Mouse (Mus musculus): Measurements from ENCODE around the gene Uaca.

Uaca gene

DNA sequence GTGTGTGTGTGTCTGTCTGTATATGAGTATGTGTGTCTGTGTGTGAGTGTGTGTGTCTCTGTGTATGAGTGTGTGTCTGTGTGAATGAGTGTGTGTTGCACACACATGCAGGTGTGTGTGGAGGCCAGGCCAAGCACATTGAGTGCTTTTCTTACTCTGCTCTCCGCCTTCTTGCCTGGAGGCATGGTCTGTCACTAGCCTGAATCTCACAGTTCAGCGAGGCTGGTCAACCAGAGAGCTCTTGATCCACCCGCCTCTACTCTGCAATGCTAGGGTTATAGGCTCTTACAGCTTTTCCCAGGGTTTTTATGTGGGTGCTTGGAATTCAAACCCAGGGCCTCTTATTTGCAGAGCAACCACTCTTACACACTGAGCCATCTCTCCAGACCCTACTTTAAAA lies 84.3 kb downstream of the Uaca start:
- CTCF ChIA-PET = interaction anchor here (0.6 kb wide), 1 partner anchor 495 kb away, joined by 3 read pairs; no protein-coding TSS in a partner anchor

DNA sequence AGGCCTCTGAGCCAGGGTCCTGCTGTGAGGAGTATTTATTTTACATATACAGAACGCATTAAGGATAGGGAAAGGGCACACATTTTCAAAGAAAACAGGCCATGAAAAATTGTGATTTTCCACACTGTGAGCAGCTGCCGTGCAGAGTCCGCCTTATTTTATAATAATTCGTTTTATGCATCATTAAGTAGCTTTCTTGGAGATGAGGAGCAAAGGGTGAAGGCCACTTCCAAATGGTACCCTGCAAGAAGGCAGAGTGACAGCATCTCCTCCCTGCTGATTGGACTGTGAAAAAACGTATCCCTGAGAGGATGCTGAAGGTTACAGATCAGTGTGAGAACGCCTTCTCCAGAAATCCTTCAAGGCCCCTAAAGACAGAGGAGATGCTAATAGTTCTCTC lies 90.8 kb downstream of the Uaca start:
- CTCF ChIA-PET = interaction anchor here (0.8 kb wide), 1 partner anchor 124 kb away, joined by 18 read pairs; no protein-coding TSS in a partner anchor

DNA sequence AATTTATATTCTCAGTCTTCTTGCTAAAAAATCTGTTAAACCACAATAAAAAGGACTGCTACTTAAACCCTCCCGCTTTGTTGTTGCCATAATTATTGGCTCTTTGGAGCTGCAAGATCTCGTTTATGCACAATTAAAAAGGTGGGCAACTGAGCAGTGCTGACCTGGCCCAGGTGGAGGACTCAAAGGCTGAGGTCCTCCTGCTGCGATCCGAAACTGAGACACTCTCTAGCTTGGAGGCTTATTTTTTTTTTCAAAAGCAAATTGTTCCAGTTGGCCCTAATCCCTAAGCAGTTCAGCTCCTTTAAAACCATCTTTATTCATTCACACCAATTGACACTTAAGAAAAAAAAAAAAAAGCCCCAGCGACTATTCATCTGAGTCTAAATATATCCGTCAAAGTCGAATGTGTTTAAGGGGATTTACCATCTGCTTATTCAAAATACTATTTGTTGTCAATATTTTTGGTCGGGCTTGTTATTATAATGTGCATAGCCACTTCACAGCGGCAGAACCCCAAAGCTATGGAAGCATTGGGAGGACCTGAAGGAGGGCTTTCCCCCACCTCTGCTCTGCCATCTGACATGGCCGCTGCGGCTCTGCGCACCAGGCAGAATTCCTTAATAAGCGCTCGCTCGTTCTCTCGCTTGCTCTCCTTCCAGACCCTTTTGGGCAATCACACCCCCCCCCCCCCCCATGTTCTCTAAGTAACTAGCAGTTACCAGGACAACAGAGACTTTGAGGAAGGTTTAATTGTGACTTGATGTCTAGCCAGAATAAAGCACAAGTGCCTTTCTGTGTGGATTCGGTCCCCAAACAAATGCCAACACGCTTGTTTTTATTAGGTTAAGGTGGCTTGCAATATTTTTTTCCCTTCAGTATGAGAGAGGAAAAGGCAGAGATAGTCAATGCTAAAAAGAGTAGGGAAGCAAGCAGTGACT lies 92.4 kb downstream of the Uaca start:
- CTCF ChIA-PET = interaction anchor here (0.6 to 0.8 kb wide), 5 partner anchors 12 to 383 kb away, joined by 3 to 8 read pairs (median 4); no protein-coding TSS in a partner anchor

DNA sequence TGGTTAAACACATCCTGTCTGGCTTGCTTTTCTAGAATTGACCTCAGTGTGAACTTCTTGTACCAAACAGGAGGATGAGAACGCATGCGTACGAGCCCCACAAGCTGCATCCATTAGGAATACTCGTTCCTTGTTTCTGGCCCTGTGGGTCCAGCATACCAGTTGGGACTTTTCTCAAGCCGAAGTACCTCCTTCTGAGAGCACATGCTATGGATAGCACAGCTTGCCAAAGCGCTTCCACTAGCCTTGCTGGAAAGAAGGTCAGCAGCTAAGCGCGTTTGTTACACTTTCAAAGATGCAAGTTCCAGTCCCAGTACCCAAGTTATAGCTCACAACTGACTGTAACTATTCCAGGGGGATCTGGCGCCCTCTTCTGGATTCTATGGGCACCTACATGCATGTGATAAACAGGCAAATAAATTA lies 93.1 kb downstream of the Uaca start:
- CTCF ChIA-PET = interaction anchor here (0.7 kb wide), 1 partner anchor 89 kb away, joined by 3 read pairs; no protein-coding TSS in a partner anchor

DNA sequence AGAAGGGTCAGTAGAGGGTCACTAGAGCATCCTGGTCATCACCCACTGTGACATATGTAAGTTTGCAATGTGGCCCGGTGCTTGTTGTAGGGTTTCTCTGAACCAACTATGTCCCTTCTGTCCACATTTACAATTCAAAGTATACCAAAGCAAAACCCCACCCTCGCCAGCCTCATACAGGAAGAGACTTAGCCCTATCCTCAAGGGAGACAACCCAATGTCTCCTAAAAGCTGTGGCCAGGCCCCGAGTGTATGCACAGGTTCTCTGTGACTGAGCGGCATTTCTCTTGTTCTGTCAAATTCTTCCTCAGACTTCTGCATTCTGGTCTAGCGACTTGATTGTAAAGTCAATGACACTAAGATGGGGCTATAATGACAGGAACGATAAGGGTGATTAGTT lies 99.2 kb downstream of the Uaca start:
- CTCF ChIA-PET = no interaction called here

DNA sequence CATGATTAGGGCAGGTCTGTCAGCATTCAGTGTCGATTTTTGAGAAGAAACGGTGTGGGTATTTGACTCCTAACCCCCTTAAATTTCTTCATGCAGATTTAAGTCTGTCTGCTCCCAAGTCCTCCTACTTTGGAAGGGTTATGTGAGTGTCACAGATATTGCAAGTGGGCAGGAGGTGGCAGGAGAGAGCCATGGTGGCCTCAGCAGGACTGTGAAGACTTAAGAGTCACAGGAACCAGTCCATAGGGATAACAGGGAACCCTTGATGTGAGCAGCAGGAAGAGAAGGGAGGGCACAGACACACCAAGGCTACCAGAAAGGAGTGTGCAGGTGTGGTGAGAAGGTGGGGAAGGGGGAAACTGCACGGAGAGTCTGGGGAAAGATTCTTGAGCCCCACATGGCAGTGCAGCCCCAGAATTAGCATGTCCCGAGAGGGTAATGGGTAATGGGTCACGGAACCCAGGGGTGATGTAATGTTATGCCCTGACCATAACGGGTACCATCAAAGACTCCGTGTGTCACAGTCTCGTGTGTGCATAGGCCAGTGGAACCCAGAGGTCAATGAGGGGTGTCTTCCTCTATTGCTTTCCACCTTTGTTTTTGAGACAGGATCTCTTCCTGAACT lies 101.3 kb downstream of the Uaca start:
- CTCF ChIA-PET = interaction anchor here (0.6 kb wide), 1 partner anchor 14 kb away, joined by 4 read pairs; no protein-coding TSS in a partner anchor

DNA sequence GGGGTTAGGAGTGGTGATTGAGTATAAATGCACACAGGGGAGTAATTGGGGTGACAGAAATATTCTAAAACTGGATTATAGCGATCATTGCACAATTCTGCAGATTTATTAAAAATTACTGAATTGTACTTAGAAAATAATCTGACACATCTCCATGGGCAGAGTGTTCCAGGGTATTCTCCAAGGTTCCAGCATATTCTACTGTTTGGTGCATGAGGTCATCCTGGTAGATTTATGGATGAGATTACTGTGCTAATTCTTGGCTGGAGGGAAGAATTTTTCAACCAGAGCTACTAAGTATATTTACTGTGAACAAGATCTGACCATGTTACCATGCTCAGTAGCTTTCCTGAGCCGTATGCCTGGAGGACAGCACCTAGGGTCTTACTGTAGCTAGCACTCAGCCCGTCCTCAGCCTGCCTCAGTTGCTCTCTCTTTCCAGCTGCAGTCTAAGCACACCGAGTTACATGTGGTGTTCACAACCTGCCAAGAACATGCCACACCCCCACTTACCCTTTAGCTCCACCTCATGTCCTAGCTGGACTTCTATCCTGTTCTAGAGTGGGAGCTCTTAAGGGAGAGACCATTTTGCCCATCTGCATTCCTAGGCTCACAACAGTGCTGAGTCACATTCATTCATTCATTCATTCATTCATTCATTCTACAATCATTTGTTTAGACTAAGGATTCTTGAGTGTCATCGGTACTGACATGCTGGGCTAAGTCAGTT lies 104.1 kb downstream of the Uaca start:
- CTCF ChIA-PET = interaction anchor here (0.5 to 0.6 kb wide), 2 partner anchors 12 to 15 kb away, joined by 6 to 10 read pairs; no protein-coding TSS in a partner anchor

DNA sequence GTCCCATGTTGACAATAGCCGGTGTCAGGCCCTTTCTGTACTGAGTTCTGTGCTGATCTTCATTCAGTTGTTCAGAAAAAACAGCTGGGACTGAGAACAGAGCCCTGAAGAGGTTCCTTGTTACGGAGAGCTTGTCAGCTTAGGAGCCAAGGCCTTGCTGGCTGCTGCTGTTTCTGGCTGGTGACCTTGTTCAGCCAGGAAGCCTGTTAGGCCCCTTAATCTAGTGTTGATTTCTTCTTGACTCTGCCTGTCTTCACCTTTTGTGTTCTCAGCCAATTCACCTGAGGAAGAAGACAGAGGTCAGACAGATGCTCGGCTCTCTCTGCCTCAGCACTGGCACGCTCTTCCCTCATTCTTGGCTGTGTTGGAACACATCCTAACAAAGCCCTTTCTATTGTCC lies 104.9 kb downstream of the Uaca start:
- CTCF ChIA-PET = no interaction called here

DNA sequence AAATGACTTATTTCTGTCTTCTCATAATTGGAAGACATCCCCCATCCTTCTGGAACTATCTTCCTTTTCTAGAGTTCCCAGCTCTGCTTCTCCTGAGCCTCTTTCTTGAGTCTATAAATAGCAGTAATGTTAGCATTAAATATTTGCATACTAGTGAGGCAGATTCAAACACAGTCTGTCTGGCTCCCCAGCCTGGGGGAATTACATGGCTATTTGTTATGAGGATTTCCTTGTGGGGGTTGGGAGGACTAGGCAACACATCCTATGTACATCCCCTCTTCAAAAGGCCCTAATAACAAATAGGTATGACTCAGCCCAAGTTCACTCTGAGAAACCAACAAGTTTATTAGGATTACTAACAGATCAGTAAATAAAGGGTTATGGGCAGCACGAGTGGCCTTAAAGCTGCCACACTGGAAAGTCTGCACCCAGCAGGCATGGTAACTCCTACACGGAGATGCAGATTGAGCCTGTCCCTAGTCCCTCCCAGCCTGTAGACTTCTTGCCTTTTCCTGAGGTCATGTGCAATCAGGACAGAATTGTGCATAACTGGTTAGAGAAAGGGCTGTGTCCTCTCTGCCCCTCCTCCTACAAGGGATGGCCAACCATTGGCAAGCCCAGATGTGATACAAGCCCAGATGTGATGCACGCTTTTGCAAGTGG lies 105.6 kb downstream of the Uaca start:
- CTCF ChIA-PET = no interaction called here

DNA sequence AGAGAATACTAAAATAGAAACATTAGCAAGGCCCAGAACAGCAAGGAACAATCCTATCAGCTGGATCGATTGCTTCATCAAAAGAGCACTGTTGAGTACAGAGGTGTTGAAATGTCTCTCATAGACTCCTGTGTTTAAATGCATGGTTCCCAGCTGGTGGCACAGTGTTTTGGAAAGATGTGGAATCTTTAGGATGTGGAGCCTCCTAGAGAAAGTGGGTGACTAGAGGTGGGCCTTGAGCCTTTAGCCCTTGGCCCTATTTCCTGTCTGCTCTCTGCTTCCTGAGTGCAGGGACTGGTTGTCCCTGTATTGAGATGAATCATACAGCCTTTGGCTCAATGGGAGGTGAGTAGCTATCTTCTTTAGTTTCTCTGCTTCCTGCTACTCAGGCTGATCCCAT lies 117.9 kb downstream of the Uaca start:
- CTCF ChIA-PET = no interaction called here

DNA sequence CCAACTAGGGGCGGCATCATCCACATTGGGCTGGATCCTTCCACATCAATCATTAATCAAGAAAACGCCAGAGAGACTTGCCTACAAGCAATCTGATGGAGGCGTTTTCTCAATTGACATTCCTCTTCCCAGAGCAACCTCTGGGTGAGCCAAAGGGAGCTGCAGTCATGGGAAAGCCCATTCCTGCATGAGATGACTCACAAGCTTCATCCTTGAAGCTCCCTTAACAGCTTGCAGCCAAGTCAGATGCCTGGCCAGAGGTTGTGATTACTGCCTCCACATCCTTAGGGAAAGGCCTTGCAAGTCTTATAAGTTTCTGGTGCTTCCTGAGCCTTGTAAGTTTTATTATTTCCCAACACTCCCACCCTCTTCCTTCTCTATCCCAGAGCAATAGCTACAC lies 119.3 kb downstream of the Uaca start:
- CTCF ChIA-PET = interaction anchor here (0.7 kb wide), 1 partner anchor 610 kb away, joined by 5 read pairs; no protein-coding TSS in a partner anchor

DNA sequence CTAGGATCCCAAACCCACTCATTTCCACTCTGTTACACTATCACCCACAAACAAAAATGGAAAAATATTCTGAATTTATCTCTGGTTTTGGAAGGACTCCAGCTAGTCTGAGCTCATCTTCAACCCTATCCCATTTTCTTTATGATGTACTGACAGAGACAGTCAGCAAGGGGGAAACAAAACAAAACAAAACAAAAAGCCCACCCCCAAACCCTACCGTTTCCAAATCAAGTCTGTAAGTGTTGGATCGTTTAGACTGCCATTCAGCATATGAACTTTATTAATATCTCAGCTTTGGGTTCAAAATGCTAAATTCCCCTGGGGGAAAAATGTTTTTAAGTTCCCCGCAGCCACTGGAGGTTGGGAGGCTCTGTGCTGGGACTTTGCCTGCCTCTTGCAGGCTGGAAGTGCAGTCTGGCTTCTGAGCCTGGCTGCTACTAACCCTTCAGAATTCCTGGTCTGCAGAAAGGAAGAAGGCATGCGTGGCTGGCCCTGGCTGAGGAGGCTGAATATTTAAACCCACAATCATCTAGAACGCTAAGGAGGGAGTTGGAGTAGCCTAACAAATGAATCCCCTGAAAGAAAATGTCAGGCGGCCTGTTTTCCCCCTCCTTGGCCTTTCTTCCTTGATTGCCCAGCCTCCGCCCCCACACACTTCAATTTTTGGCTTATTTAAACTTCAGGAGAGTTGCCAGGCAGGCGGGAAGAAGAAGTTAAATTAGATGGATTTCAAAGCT lies 125.8 kb downstream of the Uaca start:
- CTCF ChIA-PET = no interaction called here

DNA sequence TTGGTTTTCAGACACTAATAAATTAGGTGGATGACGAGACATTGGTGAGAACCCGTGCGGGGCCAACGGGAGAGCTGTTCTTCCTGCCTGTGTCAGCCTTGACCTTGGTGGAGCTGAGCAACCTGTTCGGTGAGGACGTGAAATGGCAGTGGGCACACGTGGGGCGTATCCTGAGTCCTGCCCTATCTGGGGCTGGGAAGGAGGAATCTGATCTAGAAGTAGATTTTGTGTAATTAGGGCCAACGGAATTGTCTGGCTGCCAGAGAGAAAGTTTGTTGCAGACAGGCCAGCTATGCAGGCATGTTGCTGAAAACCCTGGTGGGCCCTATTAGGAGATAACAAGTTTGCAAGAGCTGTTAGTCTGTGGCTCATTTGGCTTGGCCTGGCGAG lies 126.3 kb downstream of the Uaca start:
- CTCF ChIA-PET = no interaction called here

DNA sequence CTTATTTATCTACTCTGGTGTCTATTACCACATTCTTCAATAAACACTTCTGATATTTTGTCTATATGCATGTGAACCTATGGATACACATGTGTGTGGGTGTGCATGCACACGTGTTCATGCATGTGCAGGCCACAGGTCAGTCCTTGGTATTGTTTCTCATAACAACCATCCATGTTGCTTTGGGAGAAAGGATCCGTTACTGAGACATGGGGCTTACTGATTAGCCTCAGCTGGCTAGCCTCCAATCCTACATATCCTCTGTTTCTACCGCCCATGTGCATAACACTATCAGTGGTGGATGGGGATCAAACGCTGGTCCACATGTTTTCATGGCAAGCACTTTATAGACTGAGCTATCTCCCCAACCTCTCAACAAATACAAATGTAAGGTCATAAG lies 126.9 kb downstream of the Uaca start:
- CTCF ChIA-PET = no interaction called here

DNA sequence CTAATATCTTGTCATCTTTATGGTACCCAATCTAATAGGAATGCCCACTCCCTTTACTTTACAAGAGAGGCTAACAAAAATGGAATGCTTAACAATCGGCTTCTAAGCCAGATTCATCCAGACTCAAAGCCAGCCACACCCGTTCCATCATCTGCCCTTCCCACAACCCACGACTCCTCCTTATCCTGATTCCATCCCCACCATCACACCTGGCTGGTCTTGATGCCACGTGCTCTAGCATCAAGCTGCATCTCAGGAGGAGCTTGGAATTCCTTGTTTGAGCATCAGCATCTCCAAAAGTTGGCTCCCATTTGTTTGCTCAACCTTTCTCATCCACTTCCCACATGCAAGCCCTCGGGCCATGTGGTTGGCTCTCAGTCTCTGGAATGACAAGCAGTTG lies 127.5 kb downstream of the Uaca start:
- CTCF ChIA-PET = no interaction called here

DNA sequence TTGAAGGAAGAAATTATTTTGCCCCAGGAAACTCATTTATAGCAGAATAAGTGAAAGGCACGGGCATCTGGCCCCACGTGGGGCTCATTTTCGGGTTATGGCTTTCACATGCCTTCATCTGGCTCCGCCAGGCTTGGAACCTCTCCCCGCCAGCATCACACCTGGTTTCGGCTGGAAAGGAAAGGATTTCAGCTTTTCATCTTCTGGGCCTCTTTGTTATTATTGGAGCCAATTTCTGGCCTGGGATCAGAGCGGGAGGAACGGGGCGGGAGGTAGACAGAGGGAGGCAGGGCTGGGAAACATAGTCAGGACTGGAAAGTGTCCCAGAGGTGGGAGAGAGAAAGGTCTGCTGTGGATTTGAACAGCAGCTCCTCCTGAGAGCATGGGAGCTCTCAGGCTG lies 132.0 kb downstream of the Uaca start:
- CTCF ChIA-PET = no interaction called here

DNA sequence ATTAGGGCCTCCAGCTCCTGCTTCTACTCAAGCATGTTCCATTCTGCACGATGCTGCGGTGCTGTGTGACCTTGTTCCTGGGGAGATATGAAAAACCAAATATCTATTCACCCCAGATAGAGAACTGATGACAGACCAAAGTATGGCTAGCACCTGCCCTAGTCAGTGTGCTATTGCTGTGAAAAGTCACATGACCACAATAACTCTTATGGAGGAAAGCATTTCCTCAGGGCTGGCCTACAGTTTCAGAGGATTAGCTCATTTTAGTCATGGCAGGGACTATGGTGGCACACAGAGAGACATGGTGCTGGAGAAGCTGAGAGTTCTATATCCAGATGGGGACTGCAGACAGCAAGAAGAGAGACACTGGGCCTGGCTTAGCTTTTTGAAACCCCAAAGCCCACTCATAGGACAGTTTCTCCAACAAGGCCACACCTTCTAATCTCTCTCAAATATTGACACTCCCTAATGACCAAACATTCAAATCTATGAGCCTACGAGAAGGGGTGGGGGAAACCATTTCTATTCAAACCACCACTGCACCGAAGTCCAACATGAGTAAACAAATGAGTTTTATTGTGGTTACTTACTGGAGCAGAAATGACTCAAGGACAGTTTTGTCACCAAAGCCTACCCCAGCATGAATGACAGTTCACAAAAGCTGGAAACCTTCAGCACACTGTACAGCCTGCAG lies 135.1 kb downstream of the Uaca start:
- CTCF ChIA-PET = no interaction called here
